In genomic region chr9:121847138-121847537, GRCm38 (mm10) we compare ENCODE assay signal across 22 mouse cellular contexts. TPM values are rescaled to one million over a fixed set of nuclear protein-coding genes. Genes with fewer than 3 reads are reported as not detected.
DNase-seq lines count a peak whose midpoint lies in the region; ATAC-seq and TF ChIP-seq lines count a peak whose summit lies in the region.
"Had no signal": no experiment of that assay in that cellular context is flagged by ENCODE, and none has a peak within 500 bp of the region (broad histone marks: within the 10 kb centered on the region; RNA-seq: fewer than 3 reads in every experiment).

No protein-coding gene starts in this region.

- H3K4me1 ChIP-seq in liver, adult 2 months (ENCODE audit: control insufficient read depth, insufficient read depth, low read length) = no peaks in the 10 kb centered on the region
- H3K4me1 ChIP-seq in liver, postnatal 0 days (ENCODE audit: insufficient read depth) = no peaks in the 10 kb centered on the region
- no peaks in the 10 kb centered on the region for H3K4me1 ChIP-seq in MEL (ENCODE audit: control insufficient read depth in 1 of 2, insufficient read depth in 2 of 2, low read length in 2 of 2)
- no peaks in the 10 kb centered on the region for H3K4me1 ChIP-seq in forebrain, embryonic 16.5 days (replicated peaks; ENCODE audit: control insufficient read depth, insufficient read depth, low read length)
- H3K4me1 ChIP-seq: embryonic facial prominence, embryonic 12.5 days; embryonic facial prominence, embryonic 15.5 days; heart, embryonic 15.5 days; hindbrain, embryonic 12.5 days; hindbrain, embryonic 15.5 days had no signal

- TF ChIP-seq RAD21 in MEL (IDR thresholded peaks at IDR 0.05; ENCODE audit: low read depth, low read length) = no peak

- H3K4me3 ChIP-seq in gastrocnemius, adult 2 months = no peak overlapping the region
- H3K4me3 ChIP-seq in liver, adult 2 months (ENCODE audit: insufficient read depth, low read depth, low read length) = no peak overlapping the region
- H3K4me3 ChIP-seq in liver, postnatal 0 days (ENCODE audit: low read depth, low read length) = no peak overlapping the region
- H3K4me3 ChIP-seq in MEL (ENCODE audit: control insufficient read depth in 1 of 2, insufficient read depth in 1 of 2, low read depth in 2 of 2, low read length in 2 of 2) = no peak overlapping the region
- no peak overlapping the region for H3K4me3 ChIP-seq in forebrain, embryonic 16.5 days (replicated peaks; ENCODE audit: low read length)
- H3K4me3 ChIP-seq: embryonic facial prominence, embryonic 12.5 days; embryonic facial prominence, embryonic 15.5 days; heart, embryonic 15.5 days; hindbrain, embryonic 12.5 days; hindbrain, embryonic 15.5 days had no signal

- intact Hi-C loops in gastrocnemius, adult 2 months (cut with DNase I) = loop anchor here (1.0 kb wide), 1 partner anchor 29 kb away; no protein-coding TSS in a partner anchor

- no peaks in the 10 kb centered on the region for H3K9me3 ChIP-seq in liver, postnatal 0 days (ENCODE audit: low read length)
- H3K9me3 ChIP-seq in MEL (replicated peaks; ENCODE audit: insufficient read depth, low read length) = no peaks in the 10 kb centered on the region
- H3K9me3 ChIP-seq in forebrain, embryonic 16.5 days (ENCODE audit: control insufficient read depth, low read length) = no peaks in the 10 kb centered on the region
- H3K9me3 ChIP-seq: embryonic facial prominence, embryonic 15.5 days; heart, embryonic 15.5 days; hindbrain, embryonic 12.5 days; hindbrain, embryonic 15.5 days had no signal

- TF ChIP-seq CTCF in gastrocnemius, adult 2 months (IDR thresholded peaks at IDR 0.05) = no peak
- TF ChIP-seq CTCF in liver, adult 2 months (IDR thresholded peaks at IDR 0.05; ENCODE audit: low read depth, low read length) = no peak
- no peak for TF ChIP-seq CTCF in liver, postnatal 0 days (IDR thresholded peaks at IDR 0.05; ENCODE audit: low read depth)
- TF ChIP-seq CTCF in MEL (IDR thresholded peaks at IDR 0.05 in 2 of 3, conservative IDR thresholded peaks at IDR 0.05 in 1 of 3; ENCODE audit: control insufficient read depth in 1 of 3, insufficient read depth in 1 of 3, low read depth in 2 of 3, low read length in 3 of 3, poor library complexity in 1 of 3, severe bottlenecking in 1 of 3) = no peak

- DNase-seq in adrenal gland, postnatal 10 days = peak; percentile 51
- DNase-seq in adrenal gland, postnatal 25 days = no peak
- DNase-seq in gastrocnemius, adult 2 months = no peak
- no peak for DNase-seq in gastrocnemius, postnatal 10 days
- peak; percentile 23 for DNase-seq in liver, adult 2 months (ENCODE audit: extremely low read depth, low read depth, low spot score)
- DNase-seq in liver, postnatal 0 days = no peak
- peak; percentile 33 for DNase-seq in MEL (ENCODE audit: low read depth, low spot score)
- DNase-seq: adrenal gland, adult 2 months; cerebellum, adult 9-10 months; gastrocnemius, postnatal 36 days had no signal

- TF ChIP-seq EP300 in liver, postnatal 0 days (IDR thresholded peaks at IDR 0.05; ENCODE audit: low read depth) = no peak
- no peak for TF ChIP-seq EP300 in MEL (IDR thresholded peaks at IDR 0.05; ENCODE audit: low read depth in 1 of 2, low read length in 2 of 2)

- H3K4me2 ChIP-seq in liver, postnatal 0 days (ENCODE audit: low read depth, low read length) = no peak overlapping the region
- no peak overlapping the region for H3K4me2 ChIP-seq in forebrain, embryonic 16.5 days (ENCODE audit: low read length)
- H3K4me2 ChIP-seq: embryonic facial prominence, embryonic 12.5 days; embryonic facial prominence, embryonic 15.5 days; heart, embryonic 11.5 days; heart, embryonic 15.5 days; hindbrain, embryonic 12.5 days; hindbrain, embryonic 15.5 days had no signal

- H3K27ac ChIP-seq in gastrocnemius, adult 2 months = peak overlapping the region; percentile 48; the same call in 1 of the 2 replicates
- H3K27ac ChIP-seq in liver, adult 2 months (replicated peaks; ENCODE audit: insufficient read depth, low read depth, low read length) = no peak overlapping the region
- H3K27ac ChIP-seq in liver, postnatal 0 days (ENCODE audit: low read depth) = no peak overlapping the region
- no peak overlapping the region for H3K27ac ChIP-seq in MEL (ENCODE audit: control insufficient read depth, low read depth, low read length)
- H3K27ac ChIP-seq in forebrain, embryonic 16.5 days (ENCODE audit: low read length) = no peak overlapping the region
- H3K27ac ChIP-seq: embryonic facial prominence, embryonic 12.5 days; embryonic facial prominence, embryonic 15.5 days; heart, embryonic 15.5 days; hindbrain, embryonic 12.5 days; hindbrain, embryonic 15.5 days had no signal

- no peaks in the 10 kb centered on the region for H3K79me2 ChIP-seq in liver, adult 2 months (ENCODE audit: control insufficient read depth, insufficient read depth, low read length)
- H3K79me2 ChIP-seq in MEL (ENCODE audit: control insufficient read depth, insufficient read depth, low read length, poor library complexity) = no peaks in the 10 kb centered on the region

- 76% methylated on average over 4 of the region's 4 CpGs for WGBS in liver, adult 2 months
- WGBS in liver, postnatal 0 days (ENCODE audit: insufficient replicate concordance) = 89% methylated on average over 4 of the region's 4 CpGs
- WGBS in forebrain, embryonic 16.5 days = 89% methylated on average over 4 of the region's 4 CpGs

- TF ChIP-seq POLR2A in liver, adult 2 months (IDR thresholded peaks at IDR 0.05; ENCODE audit: extremely low read depth, insufficient read depth, low read length) = no peak
- TF ChIP-seq POLR2A in MEL (IDR thresholded peaks at IDR 0.05; ENCODE audit: control insufficient read depth in 1 of 2, insufficient read depth in 1 of 2, low read depth in 1 of 2, low read length in 2 of 2, poor library complexity in 1 of 2) = no peak

- ATAC-seq in liver, postnatal 0 days = no peak
- no peak for ATAC-seq in forebrain, embryonic 16.5 days
- ATAC-seq: intestine, postnatal 0 days; Patski had no signal

- peaks cover 26% of the 10 kb centered on the region for H3K36me3 ChIP-seq in liver, adult 2 months (ENCODE audit: control insufficient read depth, insufficient read depth, low read length)
- peaks cover 47% of the 10 kb centered on the region for H3K36me3 ChIP-seq in liver, postnatal 0 days (replicated peaks; ENCODE audit: insufficient read depth, low read length)
- peaks cover 0 to 12% of the 10 kb centered on the region in 2 experiments; a peak in 3 of 4 replicates for H3K36me3 ChIP-seq in MEL (ENCODE audit: control insufficient read depth in 1 of 2, insufficient read depth in 2 of 2, low read length in 2 of 2)
- peaks cover 6% of the 10 kb centered on the region for H3K36me3 ChIP-seq in forebrain, embryonic 16.5 days (ENCODE audit: control insufficient read depth, insufficient read depth)

- H3K9ac ChIP-seq in liver, adult 2 months (ENCODE audit: low read depth, low read length) = no peak overlapping the region
- no peak overlapping the region for H3K9ac ChIP-seq in liver, postnatal 0 days (replicated peaks)
- H3K9ac ChIP-seq in MEL (ENCODE audit: control insufficient read depth, low read depth, low read length, poor library complexity, severe bottlenecking) = no peak overlapping the region
- H3K9ac ChIP-seq in forebrain, embryonic 16.5 days (replicated peaks; ENCODE audit: low read depth, low read length) = no peak overlapping the region
- H3K9ac ChIP-seq: embryonic facial prominence, embryonic 12.5 days; embryonic facial prominence, embryonic 15.5 days; heart, embryonic 15.5 days; hindbrain, embryonic 12.5 days; hindbrain, embryonic 15.5 days had no signal

- H3K27me3 ChIP-seq in liver, adult 2 months (ENCODE audit: control insufficient read depth, insufficient read depth, low read length) = no peaks in the 10 kb centered on the region
- no peaks in the 10 kb centered on the region for H3K27me3 ChIP-seq in liver, postnatal 0 days (ENCODE audit: insufficient read depth, low read length)
- no peaks in the 10 kb centered on the region for H3K27me3 ChIP-seq in MEL (ENCODE audit: control insufficient read depth in 1 of 2, insufficient read depth in 2 of 2, low read length in 2 of 2)
- H3K27me3 ChIP-seq in forebrain, embryonic 16.5 days (replicated peaks; ENCODE audit: control insufficient read depth, insufficient read depth, low read length) = no peaks in the 10 kb centered on the region
- H3K27me3 ChIP-seq: embryonic facial prominence, embryonic 12.5 days; embryonic facial prominence, embryonic 15.5 days; heart, embryonic 15.5 days; hindbrain, embryonic 12.5 days; hindbrain, embryonic 15.5 days; Patski had no signal

RNA-seq across cellular contexts. Expression of gene Ccdc13, which starts 7.9 kb away (rescaled TPM):
- 1 to 10 TPM in 1 of 2 experiments, under 1 TPM in 1; 0.63 to 1.3 TPM for total RNA-seq in adrenal gland, postnatal 10 days (2021)
- total RNA-seq in adrenal gland, postnatal 25 days (2021) = 1.3 and 1.5 TPM in 2 replicates
- total RNA-seq in gastrocnemius, adult 2 months (2021) = under 1 TPM in 1 of 2 experiments, not detected in 1; 0.23 TPM
- total RNA-seq in gastrocnemius, postnatal 10 days (2021) = under 1 TPM; 0.79 to 0.85 TPM
- not detected in 2 replicates for total RNA-seq in liver, adult 2 months (2014; rRNA removed)
- polyA plus RNA-seq in liver, adult 2 months (2012; rRNA removed) = not detected in 2 replicates
- not detected in 2 replicates for polyA plus RNA-seq in liver, postnatal 0 days (2015; fragmentation: Nextera tagmentation; extraction: Ambion mirVana)
- total RNA-seq in MEL (2012; rRNA removed) = not detected in 2 replicates
- polyA plus RNA-seq in MEL (2012; ENCODE audit: insufficient read depth in 1 of 2, insufficient read length in 2 of 2, low read depth in 1 of 2, low replicate concordance in 2 of 2, missing spikeins in 1 of 2) = not detected
- 2.8 and 4.2 TPM in 2 replicates for polyA plus RNA-seq in forebrain, embryonic 16.5 days (2015; fragmentation: Nextera tagmentation; extraction: Ambion mirVana)
- total RNA-seq: granulocyte monocyte progenitor cell, adult 5-6 weeks had no signal
- polyA plus RNA-seq: heart, embryonic 15.5 days had no signal

RNA-seq across cellular contexts. Expression of gene Higd1a, which starts 11.0 kb away (rescaled TPM):
- total RNA-seq in adrenal gland, postnatal 10 days (2021) = 100 to 1,000 TPM; 111 to 113 TPM
- 77.9 and 79.7 TPM in 2 replicates for total RNA-seq in adrenal gland, postnatal 25 days (2021)
- total RNA-seq in gastrocnemius, adult 2 months (2021) = 100 to 1,000 TPM in 1 of 2 experiments, 10 to 100 TPM in 1; 89.1 to 111 TPM
- 10 to 100 TPM; 75.4 to 98.1 TPM for total RNA-seq in gastrocnemius, postnatal 10 days (2021)
- total RNA-seq in liver, adult 2 months (2014; rRNA removed) = 45.6 and 65.6 TPM in 2 replicates
- 14.7 and 20.2 TPM in 2 replicates for polyA plus RNA-seq in liver, adult 2 months (2012; rRNA removed)
- polyA plus RNA-seq in liver, postnatal 0 days (2015; fragmentation: Nextera tagmentation; extraction: Ambion mirVana) = 126 and 134 TPM in 2 replicates
- total RNA-seq in MEL (2012; rRNA removed) = 142 and 248 TPM in 2 replicates
- 100 to 1,000 TPM in 1 of 2 experiments, not detected in 1; 177 TPM for polyA plus RNA-seq in MEL (2012; ENCODE audit: insufficient read depth in 1 of 2, insufficient read length in 2 of 2, low read depth in 1 of 2, low replicate concordance in 2 of 2, missing spikeins in 1 of 2)
- polyA plus RNA-seq in forebrain, embryonic 16.5 days (2015; fragmentation: Nextera tagmentation; extraction: Ambion mirVana) = 109 and 116 TPM in 2 replicates

RNA-seq across cellular contexts. Expression of gene Ackr2, which starts 51.0 kb away (rescaled TPM):
- 1 to 10 TPM; 3.0 to 3.4 TPM for total RNA-seq in adrenal gland, postnatal 10 days (2021)
- 0.33 and 0.52 TPM in 2 replicates for total RNA-seq in adrenal gland, postnatal 25 days (2021)
- total RNA-seq in gastrocnemius, adult 2 months (2021) = 1 to 10 TPM; 1.2 to 3.6 TPM
- total RNA-seq in gastrocnemius, postnatal 10 days (2021) = 1 to 10 TPM; 1.6 to 2.2 TPM
- 1.6 and 2.3 TPM in 2 replicates for total RNA-seq in liver, adult 2 months (2014; rRNA removed)
- polyA plus RNA-seq in liver, adult 2 months (2012; rRNA removed) = 1.4 and 2.4 TPM in 2 replicates
- polyA plus RNA-seq in liver, postnatal 0 days (2015; fragmentation: Nextera tagmentation; extraction: Ambion mirVana) = 1.0 and 1.1 TPM in 2 replicates
- not detected in 2 replicates for total RNA-seq in MEL (2012; rRNA removed)
- polyA plus RNA-seq in MEL (2012; ENCODE audit: insufficient read depth in 1 of 2, insufficient read length in 2 of 2, low read depth in 1 of 2, low replicate concordance in 2 of 2, missing spikeins in 1 of 2) = not detected
- 2.6 and 3.0 TPM in 2 replicates for polyA plus RNA-seq in forebrain, embryonic 16.5 days (2015; fragmentation: Nextera tagmentation; extraction: Ambion mirVana)
- total RNA-seq: granulocyte monocyte progenitor cell, adult 5-6 weeks; hematopoietic stem cell, adult 5-6 weeks had no signal
- polyA plus RNA-seq: heart, embryonic 11.5 days; Patski had no signal

RNA-seq across cellular contexts. Expression of gene Hhatl, which starts 54.8 kb away (rescaled TPM):
- 10 to 100 TPM in 1 of 2 experiments, 1 to 10 TPM in 1; 4.3 to 17.4 TPM for total RNA-seq in adrenal gland, postnatal 10 days (2021)
- not detected in 2 replicates for total RNA-seq in adrenal gland, postnatal 25 days (2021)
- 100 to 1,000 TPM; 151 to 153 TPM for total RNA-seq in gastrocnemius, adult 2 months (2021)
- total RNA-seq in gastrocnemius, postnatal 10 days (2021) = 100 to 1,000 TPM; 256 to 285 TPM
- total RNA-seq in liver, adult 2 months (2014; rRNA removed) = 0.07 TPM in 1 of 2 replicates, not detected in the other
- polyA plus RNA-seq in liver, adult 2 months (2012; rRNA removed) = not detected in 2 replicates
- polyA plus RNA-seq in liver, postnatal 0 days (2015; fragmentation: Nextera tagmentation; extraction: Ambion mirVana) = 0.73 TPM in 1 of 2 replicates, not detected in the other
- not detected in 2 replicates for total RNA-seq in MEL (2012; rRNA removed)
- polyA plus RNA-seq in MEL (2012; ENCODE audit: insufficient read depth in 1 of 2, insufficient read length in 2 of 2, low read depth in 1 of 2, low replicate concordance in 2 of 2, missing spikeins in 1 of 2) = not detected
- polyA plus RNA-seq in forebrain, embryonic 16.5 days (2015; fragmentation: Nextera tagmentation; extraction: Ambion mirVana) = not detected in 2 replicates
- total RNA-seq: adrenal gland, adult 2 months; granulocyte monocyte progenitor cell, adult 5-6 weeks; hematopoietic stem cell, adult 5-6 weeks had no signal
- polyA plus RNA-seq: forebrain, embryonic 14.5 days; Patski had no signal

Comparison
In these comparisons a context has a peak if more than half of its experiments do, and no peak if none do; other contexts are left out.
1. DNase-seq: peak in adrenal gland, postnatal 10 days (single experiment), liver, adult 2 months (single experiment) and MEL (single experiment); none in adrenal gland, postnatal 25 days (single experiment), gastrocnemius, adult 2 months (single experiment), gastrocnemius, postnatal 10 days (single experiment) and liver, postnatal 0 days (single experiment).